Mouse (Mus musculus) ES-CJ7 (cell line): ENCODE data around the gene Ttc39b.

Experiments
- DNase-seq: peaks from one replicate; pipeline ENCODE4 v3.0.0; 2011; ENCODE audit warnings: low read depth, low spot score

The Ttc39b gene

DNA sequence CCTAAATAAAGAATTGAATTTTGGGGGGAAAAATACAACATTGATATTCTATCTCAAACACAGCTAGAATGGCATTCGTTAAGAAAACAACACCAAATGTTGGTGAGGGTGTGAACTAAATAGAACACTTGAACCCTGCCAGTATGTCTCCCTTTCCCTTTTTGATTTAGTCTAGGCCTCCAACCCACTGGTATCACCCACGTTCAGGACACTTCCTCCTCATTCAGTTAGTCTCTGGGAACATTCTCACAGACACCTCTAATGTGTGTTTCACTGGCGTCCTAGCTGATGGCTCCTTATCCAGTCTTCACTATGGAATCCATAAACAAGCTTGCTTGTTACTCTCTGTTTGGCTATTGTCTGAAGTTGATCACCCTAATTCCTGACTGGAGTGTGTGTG lies 125.9 kb downstream of the Ttc39b start:
- DNase-seq = no peak

GRCm38 (mm10) chr4:83189736-83190135 lies 134.3 kb downstream of the Ttc39b start:
- no peak for DNase-seq

GRCm38 (mm10) chr4:83187324-83187723 lies 136.7 kb downstream of the Ttc39b start:
- no peak for DNase-seq

- no peak for DNase-seq
Measured at GRCm38 (mm10) chr4:83186448-83186847, 137.6 kb downstream of the Ttc39b start.

DNA sequence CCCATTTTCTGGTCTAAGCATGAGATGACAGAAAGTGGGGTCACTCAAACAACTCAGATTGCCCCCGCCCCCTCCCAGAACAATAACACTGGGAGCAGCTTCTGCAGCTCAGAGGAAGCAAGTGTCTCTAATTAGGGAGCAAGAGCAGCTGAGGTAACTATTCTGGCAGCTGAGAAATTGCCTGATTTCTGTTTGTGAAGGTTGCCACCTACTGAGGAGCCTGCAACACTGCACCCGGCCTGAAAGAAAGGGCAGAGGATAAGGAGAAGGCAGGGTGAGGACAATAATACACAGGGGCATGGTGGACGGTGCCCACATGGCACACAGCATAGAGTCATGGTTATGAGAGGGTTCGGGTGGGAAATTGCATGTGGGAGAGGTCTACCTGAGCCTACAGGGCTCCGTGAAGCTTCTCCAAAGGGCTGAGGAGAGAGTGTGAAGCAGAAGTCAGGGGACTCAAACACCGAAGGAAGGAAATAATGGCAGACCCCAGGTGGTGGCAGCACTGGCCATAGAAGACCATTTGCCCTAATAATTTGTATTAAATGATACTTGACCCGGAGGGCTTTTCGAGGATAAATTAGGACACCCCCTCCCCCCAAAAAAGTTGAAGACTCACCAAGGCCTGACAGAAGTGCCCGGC lies 140.6 kb downstream of the Ttc39b start:
- DNase-seq = peak; percentile 44

DNA sequence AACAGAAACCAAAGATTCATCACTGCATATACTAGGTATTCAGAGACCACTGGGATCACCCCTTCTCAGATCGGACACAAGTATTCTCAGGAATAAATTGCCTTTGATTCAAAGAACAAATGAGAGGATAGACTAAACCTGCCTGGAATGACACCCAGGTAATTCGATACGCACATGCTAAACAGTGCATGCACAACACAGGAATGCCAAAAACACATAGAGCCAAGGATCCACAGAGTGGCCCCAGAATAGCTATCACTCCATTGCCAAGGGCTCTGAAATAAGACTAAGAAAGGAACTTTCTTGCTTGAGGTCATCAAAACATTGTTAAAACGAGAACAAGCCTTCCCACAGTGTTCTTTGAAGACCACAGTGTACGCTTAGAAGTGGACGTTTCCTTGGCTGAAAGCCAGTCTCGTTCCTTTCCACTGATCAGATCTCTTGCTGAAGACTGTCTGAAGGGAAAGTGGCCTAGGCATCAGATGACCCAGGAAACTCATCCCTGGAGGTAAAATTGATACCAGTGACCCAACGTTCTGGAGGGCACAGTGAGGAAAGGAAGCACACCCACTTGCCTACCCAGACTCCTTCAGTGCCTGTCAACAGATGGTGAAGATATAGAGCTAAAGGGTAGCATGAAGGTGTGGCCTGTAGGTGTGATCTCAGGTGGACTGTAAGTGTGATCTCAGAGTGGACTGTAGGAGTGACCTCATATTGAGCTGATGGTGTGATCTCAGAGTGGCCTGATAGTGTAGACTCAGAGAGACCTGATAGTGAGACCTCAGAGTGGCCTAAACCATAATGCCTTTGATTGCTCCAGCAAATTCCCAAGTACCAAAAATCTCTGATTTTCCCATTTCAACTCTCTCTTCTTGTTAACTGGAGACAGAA lies 141.6 kb downstream of the Ttc39b start:
- DNase-seq = no peak

DNA sequence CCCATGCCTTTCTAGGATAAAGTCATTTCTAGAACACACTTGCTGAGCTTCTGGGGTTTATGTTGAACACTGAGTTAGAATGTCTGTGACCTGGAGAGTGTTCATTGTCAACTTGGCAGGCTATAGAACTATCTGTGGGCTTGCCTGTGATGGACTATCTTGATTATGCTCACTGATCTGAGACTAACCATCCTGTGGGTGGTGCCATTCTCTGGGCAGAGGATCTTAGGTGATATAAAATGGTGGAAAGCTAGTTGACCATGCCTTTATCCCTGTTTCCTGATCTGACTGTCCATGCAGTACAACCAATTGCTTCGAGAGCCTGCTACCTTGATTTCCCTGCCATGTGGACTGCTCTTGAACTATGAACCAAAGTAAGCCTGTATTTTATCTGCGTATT lies 146.6 kb downstream of the Ttc39b start:
- no peak for DNase-seq

GRCm38 (mm10) chr4:83174946-83175345 lies 149.1 kb downstream of the Ttc39b start:
- DNase-seq = no peak

DNA sequence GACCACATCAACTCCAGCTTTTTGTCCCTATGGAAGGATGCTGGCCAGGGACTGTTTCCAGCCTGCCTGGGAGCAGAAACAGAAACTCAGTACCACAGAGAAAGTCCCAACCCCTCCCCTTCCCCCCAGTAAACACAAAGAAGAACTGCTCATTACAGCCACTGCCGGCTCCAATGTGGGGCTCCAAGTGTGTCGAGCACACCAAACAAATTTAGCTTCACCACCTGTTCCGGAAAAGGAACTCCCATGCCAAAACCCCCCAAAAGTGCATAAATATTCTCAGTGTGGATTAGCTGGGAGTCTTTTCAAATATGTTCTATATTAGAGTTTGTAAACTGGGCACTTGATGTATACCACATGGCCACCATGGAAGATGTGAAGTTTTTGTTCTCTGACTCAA lies 151.8 kb downstream of the Ttc39b start:
- DNase-seq = no peak

DNA sequence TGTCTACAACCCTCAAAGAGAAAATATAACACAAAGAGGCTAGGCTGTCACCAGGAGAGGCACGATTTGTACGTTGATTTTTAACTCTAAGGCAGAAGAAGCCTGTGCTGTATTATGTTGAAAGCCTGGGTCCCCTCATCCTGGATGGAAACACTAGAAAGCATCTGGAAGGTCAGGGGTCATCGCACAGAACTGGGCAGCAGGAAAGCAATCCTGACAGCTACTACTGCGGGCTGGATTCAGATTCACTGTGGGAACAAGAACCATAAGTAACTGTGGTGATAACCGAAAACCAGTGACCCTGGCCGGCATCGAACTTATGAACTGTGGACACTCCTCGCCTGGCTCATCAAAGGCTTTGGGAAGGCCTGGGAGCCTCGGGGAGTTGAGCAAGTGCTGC lies 153.3 kb downstream of the Ttc39b start:
- DNase-seq = no peak
